Mouse (Mus musculus): ENCODE results near the gene Qrich2. TPM values are rescaled to one million over a fixed set of nuclear protein-coding genes. Genes with fewer than 3 reads are reported as not detected.
"Not testable (repeated sequence)": the region's sequence is repeated elsewhere in the genome, so short reads cannot be mapped to it uniquely, and the experiment has no call there.

Qrich2 gene
- total RNA-seq (2021): not detected
- long read RNA-seq, experiment 1: 0 reads
- long read RNA-seq, experiment 2: 0 reads

GRCm38 (mm10) chr11:116466141-116466540, at the start of gene Qrich2:
Qrich2 (minus strand) TSS chr11:116466241.
- no peak for DNase-seq
- intact Hi-C loops (cut with DNase I): loop anchor here (10.0 kb wide), 1 partner anchor 331 kb away; the partner anchor contains the start of genes Mrpl38 and Trim65

GRCm38 (mm10) chr11:116515330-116516020, 49.4 kb upstream of the Qrich2 start:
- no peak for DNase-seq
- intact Hi-C loops (cut with DNase I): no loop called here

GRCm38 (mm10) chr11:116513531-116514038, 47.5 kb upstream of the Qrich2 start:
- no peak for DNase-seq

GRCm38 (mm10) chr11:116512987-116513386, 46.9 kb upstream of the Qrich2 start:
- no peak for DNase-seq
- intact Hi-C loops (cut with DNase I): no loop called here

More at GRCm38 (mm10) chr11:116513531-116514038, 47.5 kb upstream of the Qrich2 start:
- intact Hi-C loops (cut with DNase I): no loop called here

GRCm38 (mm10) chr11:116512154-116512553, 46.1 kb upstream of the Qrich2 start:
- DNase-seq: no peak
- intact Hi-C loops (cut with DNase I): no loop called here

- no peak for DNase-seq
- intact Hi-C loops (cut with DNase I): no loop called here
Observed at GRCm38 (mm10) chr11:116511301-116511868, 45.3 kb upstream of the Qrich2 start.

GRCm38 (mm10) chr11:116508689-116509088, 42.6 kb upstream of the Qrich2 start:
- DNase-seq: no peak
- intact Hi-C loops (cut with DNase I): no loop called here

GRCm38 (mm10) chr11:116506151-116506875, 40.3 kb upstream of the Qrich2 start:
- DNase-seq: no peak
- intact Hi-C loops (cut with DNase I): no loop called here

- no peak for DNase-seq
- intact Hi-C loops (cut with DNase I): no loop called here
Observed at GRCm38 (mm10) chr11:116505573-116505972, 39.5 kb upstream of the Qrich2 start.

GRCm38 (mm10) chr11:116504516-116504915, 38.5 kb upstream of the Qrich2 start:
- intact Hi-C loops (cut with DNase I): no loop called here
- peak; percentile 25 to 30 for DNase-seq

GRCm38 (mm10) chr11:116501005-116501746, 35.1 kb upstream of the Qrich2 start:
- DNase-seq: peak; percentile 35 to 58
- intact Hi-C loops (cut with DNase I): loop anchor here (1.0 to 2.0 kb wide), 2 partner anchors 33 to 126 kb away; partner anchors contain the start of gene Rhbdf2

- intact Hi-C loops (cut with DNase I): no loop called here
- no peak for DNase-seq
Observed at GRCm38 (mm10) chr11:116499018-116499417, 33.0 kb upstream of the Qrich2 start.

- intact Hi-C loops (cut with DNase I): no loop called here
- DNase-seq: no peak
Observed at GRCm38 (mm10) chr11:116498596-116498995, 32.6 kb upstream of the Qrich2 start.

- DNase-seq: no peak
- intact Hi-C loops (cut with DNase I): no loop called here
Observed at GRCm38 (mm10) chr11:116497313-116497712, 31.3 kb upstream of the Qrich2 start.

GRCm38 (mm10) chr11:116494474-116495174, 28.6 kb upstream of the Qrich2 start:
- intact Hi-C loops (cut with DNase I): no loop called here
- peak; percentile 81 to 87 for DNase-seq

- DNase-seq: peak; percentile 57 to 61
- intact Hi-C loops (cut with DNase I): no loop called here
Observed at GRCm38 (mm10) chr11:116493795-116494252, 27.8 kb upstream of the Qrich2 start, which contains the start of gene Prpsap1. Prpsap1 (minus strand) TSS chr11:116494202.

GRCm38 (mm10) chr11:116493191-116493590, 27.1 kb upstream of the Qrich2 start:
- intact Hi-C loops (cut with DNase I): no loop called here

GRCm38 (mm10) chr11:116492507-116492906, 26.5 kb upstream of the Qrich2 start:
- DNase-seq; intact Hi-C loops (cut with DNase I): not testable (repeated sequence)

More at GRCm38 (mm10) chr11:116493191-116493590, 27.1 kb upstream of the Qrich2 start:
- DNase-seq: no peak

- intact Hi-C loops (cut with DNase I): no loop called here
Observed at GRCm38 (mm10) chr11:116491338-116491737, 25.3 kb upstream of the Qrich2 start.

More at GRCm38 (mm10) chr11:116491338-116491737, 25.3 kb upstream of the Qrich2 start:
- no peak for DNase-seq
